Mouse (Mus musculus) T-helper 1 cell (primary cell): ENCODE results near the gene Thbs1.

Experiments
- in situ Hi-C: fragments of 300-600 bp; cut with MboI, MseI; formaldehyde crosslinking; loops from one replicate; pipeline ENCODE4 v1.15.1; 2025; ENCODE audit warnings: high pct_unique_total_duplicates

The Thbs1 gene

DNA sequence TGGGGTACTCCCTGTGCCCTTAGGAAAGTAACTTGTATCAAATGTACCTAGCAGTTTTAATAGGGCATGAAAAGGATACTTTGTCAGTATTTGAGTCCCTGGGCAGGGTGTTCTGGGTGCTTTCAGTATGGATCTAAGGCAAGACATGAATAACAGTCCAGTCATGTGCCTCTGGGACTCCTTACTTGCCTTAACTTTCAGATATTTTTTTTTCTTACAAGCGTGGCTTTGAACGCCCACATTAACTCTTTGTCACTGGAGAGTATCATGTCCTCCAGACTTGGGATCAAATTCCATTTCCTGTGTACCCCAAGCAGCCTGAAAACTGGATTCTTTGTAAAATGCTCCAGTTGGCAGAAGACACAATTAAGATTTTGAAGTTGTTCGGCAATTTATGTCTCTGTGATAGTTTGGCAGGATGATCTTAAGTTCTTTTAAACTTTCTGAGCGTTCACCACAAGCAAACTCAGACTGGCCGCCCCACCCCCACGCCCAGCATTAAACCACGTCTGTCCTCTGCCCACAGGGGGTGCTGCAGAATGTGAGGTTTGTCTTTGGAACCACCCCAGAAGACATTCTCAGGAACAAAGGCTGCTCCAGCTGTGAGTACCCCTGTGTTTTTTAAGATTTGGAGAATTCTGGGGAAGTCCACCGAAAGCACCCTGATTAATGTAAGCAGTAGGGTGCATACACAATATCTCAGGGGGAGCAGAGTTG, 2.3 kb downstream of the Thbs1 start:
- in situ Hi-C loops: loop anchor here (5.0 kb wide), 1 partner anchor 572 kb away; no protein-coding TSS in a partner anchor

DNA sequence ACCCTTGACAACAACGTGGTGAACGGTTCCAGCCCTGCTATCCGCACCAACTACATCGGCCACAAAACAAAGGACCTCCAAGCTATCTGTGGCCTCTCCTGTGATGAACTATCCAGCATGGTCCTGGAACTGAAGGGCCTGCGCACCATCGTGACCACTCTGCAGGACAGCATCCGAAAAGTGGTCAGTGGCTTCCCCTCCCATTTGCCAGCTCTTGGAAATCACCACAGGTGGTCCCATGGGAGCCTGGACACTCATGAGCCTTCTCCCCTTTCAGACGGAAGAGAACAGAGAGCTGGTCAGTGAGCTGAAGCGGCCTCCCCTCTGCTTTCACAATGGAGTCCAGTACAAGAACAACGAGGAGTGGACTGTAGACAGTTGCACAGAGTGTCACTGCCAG, 3.0 kb downstream of the Thbs1 start:
- in situ Hi-C loops: loop anchor here (5.0 kb wide), 1 partner anchor 572 kb away; no protein-coding TSS in a partner anchor

- in situ Hi-C loops: no loop called here
Measured at GRCm38 (mm10) chr2:118115647-118116046, 4.0 kb downstream of the Thbs1 start.

- in situ Hi-C loops: no loop called here
Measured at GRCm38 (mm10) chr2:118116180-118116579, 4.5 kb downstream of the Thbs1 start.

DNA sequence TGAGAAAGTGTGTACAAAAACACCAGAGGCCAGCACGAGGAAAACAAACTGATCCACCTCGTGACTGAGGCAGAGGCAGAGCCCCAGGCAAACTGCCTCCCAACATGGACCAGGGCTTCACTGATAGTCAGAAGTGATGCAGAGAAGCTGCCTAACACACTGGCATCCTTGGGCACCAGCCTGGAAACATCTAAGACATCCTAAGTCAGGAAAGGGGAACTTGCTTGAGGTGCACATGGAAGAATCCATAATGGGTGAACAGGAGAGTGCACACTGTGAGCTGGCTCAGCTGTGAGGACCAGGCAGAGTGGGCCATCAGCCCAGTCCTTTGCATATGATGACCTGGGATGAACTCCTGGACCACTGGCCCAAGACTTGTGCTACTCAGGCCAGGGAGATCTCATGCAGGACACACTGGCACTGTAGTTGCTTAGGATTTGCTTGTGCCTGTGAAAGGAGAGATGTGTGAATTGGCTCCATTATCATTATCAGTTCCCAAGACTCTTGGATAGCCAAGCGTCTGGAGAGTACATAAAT, 5.1 kb downstream of the Thbs1 start:
- in situ Hi-C loops: no loop called here

DNA sequence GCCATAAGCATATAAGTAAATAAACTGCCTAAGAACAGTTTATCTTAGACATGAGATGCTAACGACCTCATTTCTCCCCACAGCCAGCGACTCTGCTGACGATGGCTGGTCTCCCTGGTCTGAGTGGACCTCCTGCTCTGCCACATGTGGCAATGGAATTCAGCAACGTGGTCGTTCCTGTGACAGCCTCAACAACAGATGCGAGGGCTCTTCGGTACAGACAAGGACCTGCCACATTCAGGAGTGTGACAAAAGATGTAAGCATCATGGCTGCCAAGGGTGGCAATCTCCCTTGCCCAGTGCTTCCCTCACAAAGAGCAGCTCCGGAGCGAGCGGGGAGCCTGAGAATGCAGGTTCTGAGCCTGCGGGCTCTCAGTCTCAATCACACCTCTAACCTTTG, 5.7 kb downstream of the Thbs1 start:
- in situ Hi-C loops: no loop called here

GRCm38 (mm10) chr2:118118045-118118444, 6.4 kb downstream of the Thbs1 start:
- in situ Hi-C loops: no loop called here

- in situ Hi-C loops: no loop called here
Measured at GRCm38 (mm10) chr2:118118515-118118914, 6.8 kb downstream of the Thbs1 start.

GRCm38 (mm10) chr2:118119684-118120083, 8.0 kb downstream of the Thbs1 start:
- in situ Hi-C loops: no loop called here

GRCm38 (mm10) chr2:118120095-118120494, 8.4 kb downstream of the Thbs1 start:
- in situ Hi-C loops: no loop called here

- in situ Hi-C loops: no loop called here
Measured at GRCm38 (mm10) chr2:118120751-118121150, 9.1 kb downstream of the Thbs1 start.

- in situ Hi-C loops: no loop called here
Measured at GRCm38 (mm10) chr2:118122291-118122690, 10.6 kb downstream of the Thbs1 start.

DNA sequence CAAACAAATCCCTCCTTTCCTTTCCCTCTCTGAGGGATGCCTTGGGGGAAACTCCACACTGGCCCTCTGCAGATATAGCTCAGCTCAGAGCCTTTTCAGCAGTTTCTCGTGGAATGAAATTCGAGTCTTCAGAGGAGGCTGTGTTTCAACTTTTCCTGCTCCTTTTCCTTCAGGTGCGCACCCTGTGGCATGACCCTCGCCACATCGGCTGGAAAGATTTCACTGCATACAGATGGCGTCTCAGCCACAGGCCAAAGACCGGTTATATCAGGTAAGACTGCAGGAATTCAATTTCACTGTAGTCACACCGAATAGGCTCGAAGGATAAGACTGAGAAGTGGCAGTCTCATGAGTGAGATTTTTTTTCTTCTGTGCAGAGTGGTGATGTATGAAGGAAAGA, 12.1 kb downstream of the Thbs1 start:
- in situ Hi-C loops: no loop called here

DNA sequence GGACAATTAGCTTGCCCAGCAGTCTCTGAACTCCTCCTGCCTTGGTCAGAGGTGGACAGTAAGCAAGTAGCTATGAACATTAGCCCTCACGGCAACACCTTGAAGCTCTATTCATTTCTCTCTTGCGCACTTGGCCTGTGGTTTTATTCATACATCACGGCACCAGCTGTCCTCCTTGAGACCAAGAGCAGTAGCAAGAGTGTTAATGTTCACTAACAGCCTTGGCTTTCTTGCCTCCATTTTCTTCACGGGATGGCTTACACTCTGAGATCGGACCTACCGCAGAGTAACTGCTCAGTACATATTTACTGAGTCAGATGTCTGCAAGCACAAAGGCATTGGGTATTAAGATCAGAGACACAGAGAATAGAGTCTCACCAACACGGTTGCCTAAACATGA, 12.8 kb downstream of the Thbs1 start:
- in situ Hi-C loops: no loop called here

- in situ Hi-C loops: no loop called here
Measured at GRCm38 (mm10) chr2:118125211-118125939, 13.7 kb downstream of the Thbs1 start.

- in situ Hi-C loops: no loop called here
Measured at GRCm38 (mm10) chr2:118125943-118126470, 14.3 kb downstream of the Thbs1 start.

DNA sequence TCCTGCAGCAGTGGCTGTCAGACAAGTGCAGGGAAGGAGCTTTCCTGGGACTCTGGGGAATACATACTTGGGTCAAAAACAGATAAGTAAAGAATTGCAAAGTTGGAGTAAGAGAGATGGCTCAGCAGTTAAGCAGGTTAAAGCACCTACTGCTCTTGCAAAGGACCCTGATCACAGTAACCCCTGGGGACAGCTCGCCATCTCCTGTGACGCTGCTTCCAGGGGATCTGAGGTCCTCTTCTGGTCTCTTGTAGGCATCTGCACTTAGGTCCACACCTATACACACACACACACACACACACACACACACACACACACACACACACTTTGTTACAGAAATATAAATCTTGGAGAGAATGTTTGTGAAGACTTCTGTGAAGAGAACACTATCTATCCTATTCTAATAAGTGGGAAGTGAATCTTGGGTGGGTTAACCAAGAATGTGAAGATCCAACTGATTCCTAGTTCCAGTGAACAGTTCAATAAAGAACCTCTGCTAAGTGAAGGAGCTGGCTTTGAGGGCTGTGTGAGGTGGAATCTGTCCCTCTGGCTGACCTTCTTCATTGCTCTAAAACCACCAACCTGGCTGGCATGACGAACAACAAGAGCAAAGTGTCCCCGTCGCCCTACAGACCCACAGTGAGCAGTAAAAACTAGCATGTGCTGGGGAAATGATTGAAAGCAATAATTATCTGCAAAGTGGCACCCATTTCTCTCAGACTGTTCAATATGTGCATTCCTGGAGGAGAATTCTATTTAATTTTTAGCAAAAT, 16.0 kb downstream of the Thbs1 start:
- in situ Hi-C loops: no loop called here

- in situ Hi-C loops: no loop called here
Measured at GRCm38 (mm10) chr2:118128313-118128712, 16.6 kb downstream of the Thbs1 start.

DNA sequence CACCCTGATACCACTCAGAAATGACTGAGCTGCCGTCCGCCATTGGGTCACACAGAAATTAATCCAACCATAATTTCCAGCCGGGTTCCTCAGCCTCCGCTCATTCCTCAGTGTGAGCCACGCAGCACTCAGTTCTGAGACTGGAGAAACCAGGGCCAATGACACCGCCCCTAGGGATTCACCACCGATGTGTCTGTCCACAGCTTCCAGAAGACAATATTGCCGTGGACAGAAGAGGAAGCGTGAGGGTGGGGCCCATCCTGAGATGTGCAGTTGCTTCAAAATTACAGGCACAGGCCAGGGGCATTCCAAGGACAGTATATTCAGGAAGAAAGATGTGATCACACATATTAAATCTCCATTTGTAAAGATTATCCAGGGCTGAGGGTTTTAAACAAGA, 25.4 kb downstream of the Thbs1 start:
- in situ Hi-C loops: loop anchor here (10.0 kb wide), 1 partner anchor 162 kb away; no protein-coding TSS in a partner anchor

- in situ Hi-C loops: loop anchor here (10.0 kb wide), 1 partner anchor 163 kb away; no protein-coding TSS in a partner anchor
Measured at GRCm38 (mm10) chr2:118137776-118138175, 26.1 kb downstream of the Thbs1 start.

GRCm38 (mm10) chr2:118139261-118139660, 27.6 kb downstream of the Thbs1 start:
- in situ Hi-C loops: loop anchor here (10.0 kb wide), 1 partner anchor 164 kb away; no protein-coding TSS in a partner anchor

- in situ Hi-C loops: no loop called here
Measured at GRCm38 (mm10) chr2:118141651-118142050, 30.0 kb downstream of the Thbs1 start.
